Mouse (Mus musculus): ENCODE data around the gene Zfp704. TPM values are rescaled to one million over a fixed set of nuclear protein-coding genes. Genes with fewer than 3 reads are reported as not detected.
A peak's percentile ranks its signal among the peaks of the same experiment; 100 is the strongest.

Gene Zfp704
- total and polyA plus RNA-seq, 3 experiments = not detected

- H3K79me2 ChIP-seq (replicated peaks; ENCODE audit: control insufficient read depth, extremely low read depth, insufficient read depth, poor library complexity, severe bottlenecking) = no peaks in the 10 kb centered on the region
- no peak overlapping the region for H3K4me3 ChIP-seq (replicated peaks in 1 of 3; ENCODE audit: low read depth in 2 of 3, low read length in 2 of 3, poor library complexity in 1 of 3)
Measured at GRCm38 (mm10) chr3:9504371-9504770, 105.5 kb downstream of the Zfp704 start.

GRCm38 (mm10) chr3:9500725-9501124 lies 109.2 kb downstream of the Zfp704 start:
- Histone ChIP-seq H3K27ac (ENCODE audit: insufficient read depth, low read depth) (no peak overlapping the region), H3K4me3 (replicated peaks in 1 of 3; ENCODE audit: low read depth in 2 of 3, low read length in 2 of 3, poor library complexity in 1 of 3) (no peak overlapping the region), H3K4me2 (ENCODE audit: insufficient read depth, low read depth, poor library complexity, severe bottlenecking) (no peak overlapping the region), H3K4me1 (ENCODE audit: control insufficient read depth in 1 of 2, insufficient read depth in 2 of 2) (peaks cover 5 to 16% of the 10 kb centered on the region in 2 experiments), H3K9ac (ENCODE audit: insufficient read depth, low read depth) (no peak overlapping the region), H3K36me3 (replicated peaks in 1 of 2; ENCODE audit: control insufficient read depth in 1 of 2, insufficient read depth in 1 of 2, low read length in 1 of 2) (no peaks in the 10 kb centered on the region), H3K9me3 (replicated peaks; ENCODE audit: low read length) (no peaks in the 10 kb centered on the region), H3K27me3 (replicated peaks) (no peaks in the 10 kb centered on the region), H3K79me2 (replicated peaks; ENCODE audit: control insufficient read depth, extremely low read depth, insufficient read depth, poor library complexity, severe bottlenecking) (no peaks in the 10 kb centered on the region)
- in situ Hi-C loops (cut with MboI; ENCODE audit: low pct_ligation_motif_present, low pct_unique_long_range_greater_than_20kb, low sequenced_read_pairs) = no loop called here
- DNase-seq (ENCODE audit: extremely low read depth) = peak; percentile 86
- dilution Hi-C loops (cut with MboI; ENCODE audit: extremely low pct_ligation_motif_present, extremely low pct_unique_long_range_greater_than_20kb, low sequenced_read_pairs) = no loop called here
- 0 out of 2 replicates have a peak, but pooled peaks have one; percentile 40 for TF ChIP-seq E2F4 (IDR thresholded peaks at IDR 0.05; ENCODE audit: insufficient replicate concordance, low read depth, low read length)
- TF ChIP-seq POLR2A (IDR thresholded peaks at IDR 0.05; ENCODE audit: low read depth, low read length) = no peak
- no peak for TF ChIP-seq MYC (IDR thresholded peaks at IDR 0.05; ENCODE audit: low read depth, low read length)
- TF ChIP-seq EP300 (IDR thresholded peaks at IDR 0.05; ENCODE audit: low read length) = peak; percentile 56
- no peak for TF ChIP-seq MAFK (IDR thresholded peaks at IDR 0.05; ENCODE audit: insufficient replicate concordance, low read length)
- no peak for TF ChIP-seq ELF1 (IDR thresholded peaks at IDR 0.05; ENCODE audit: low read depth, low read length)
- TF ChIP-seq RCOR1 (conservative IDR thresholded peaks at IDR 0.05; ENCODE audit: low read depth, low read length) = no peak
- peak; percentile 94 for TF ChIP-seq JUN (IDR thresholded peaks at IDR 0.05; ENCODE audit: insufficient read depth, low read depth, low read length)
- no peak for TF ChIP-seq MEF2A (IDR thresholded peaks at IDR 0.05; ENCODE audit: borderline replicate concordance, low read depth, low read length)
- no peak for TF ChIP-seq GABPA (IDR thresholded peaks at IDR 0.05; ENCODE audit: insufficient replicate concordance, low read depth, low read length)
- TF ChIP-seq CTCF (conservative IDR thresholded peaks at IDR 0.05 in 1 of 2, IDR thresholded peaks at IDR 0.05 in 1 of 2; ENCODE audit: low read depth in 2 of 2, low read length in 2 of 2) = no peak
- TF ChIP-seq CHD2 (IDR thresholded peaks at IDR 0.05; ENCODE audit: low read length) = no peak
- no peak for TF ChIP-seq NELFE (IDR thresholded peaks at IDR 0.05; ENCODE audit: low read depth, low read length)
- TF ChIP-seq JUND (conservative IDR thresholded peaks at IDR 0.05; ENCODE audit: low read depth, low read length) = peak; percentile 84
- no peak for TF ChIP-seq MXI1 (IDR thresholded peaks at IDR 0.05; ENCODE audit: low read depth, low read length)
- no peak for TF ChIP-seq PAX5 (IDR thresholded peaks at IDR 0.05; ENCODE audit: low read length)
- no peak for TF ChIP-seq ZNF384 (IDR thresholded peaks at IDR 0.05; ENCODE audit: low read depth, low read length)
- peak; percentile 81 for TF ChIP-seq NRF1 (IDR thresholded peaks at IDR 0.05; ENCODE audit: low read depth, low read length)
- no peak for TF ChIP-seq CHD1 (IDR thresholded peaks at IDR 0.05; ENCODE audit: low read depth, low read length)
- no peak for TF ChIP-seq KAT2A (IDR thresholded peaks at IDR 0.05; ENCODE audit: insufficient replicate concordance, low read length)
- no peak for TF ChIP-seq USF2 (conservative IDR thresholded peaks at IDR 0.05; ENCODE audit: low read depth, low read length)
- peak; percentile 59 for TF ChIP-seq TCF12 (IDR thresholded peaks at IDR 0.05; ENCODE audit: low read depth, low read length)
- TF ChIP-seq POLR2AphosphoS2 (IDR thresholded peaks at IDR 0.05; ENCODE audit: low read depth, low read length) = no peak
- no peak for TF ChIP-seq RAD21 (IDR thresholded peaks at IDR 0.05; ENCODE audit: low read depth, low read length)
- no peak for TF ChIP-seq SMC3 (IDR thresholded peaks at IDR 0.05; ENCODE audit: low read depth, low read length)
- TF ChIP-seq BHLHE40 (IDR thresholded peaks at IDR 0.05; ENCODE audit: low read depth, low read length) = peak; percentile 54; the same call in 1 of the 2 replicates
- TF ChIP-seq IRF4 (IDR thresholded peaks at IDR 0.05; ENCODE audit: low read depth, low read length) = peak; percentile 31; the same call in 1 of the 2 replicates
- TF ChIP-seq TBP (conservative IDR thresholded peaks at IDR 0.05; ENCODE audit: low read depth, low read length) = no peak
- TF ChIP-seq HCFC1 (IDR thresholded peaks at IDR 0.05; ENCODE audit: low read depth, low read length) = 0 out of 2 replicates have a peak, but pooled peaks have one; percentile 6
- peak; percentile 59; the same call in 1 of the 2 replicates for TF ChIP-seq MAZ (IDR thresholded peaks at IDR 0.05; ENCODE audit: low read depth, low read length)
- TF ChIP-seq USF1 (IDR thresholded peaks at IDR 0.05; ENCODE audit: low read depth, low read length) = no peak
- no peak for TF ChIP-seq ZMIZ1 (IDR thresholded peaks at IDR 0.05; ENCODE audit: low read depth, low read length)
- no peak for TF ChIP-seq SIN3A (IDR thresholded peaks at IDR 0.05; ENCODE audit: low read length)
- TF ChIP-seq ZC3H11A (IDR thresholded peaks at IDR 0.05; ENCODE audit: low read depth, low read length) = no peak
- no peak for TF ChIP-seq MAX (IDR thresholded peaks at IDR 0.05; ENCODE audit: low read length)

More at GRCm38 (mm10) chr3:9504371-9504770, 105.5 kb downstream of the Zfp704 start:
- Histone ChIP-seq H3K9me3 (replicated peaks; ENCODE audit: low read length) (no peaks in the 10 kb centered on the region), H3K27ac (ENCODE audit: insufficient read depth, low read depth) (no peak overlapping the region), H3K4me2 (ENCODE audit: insufficient read depth, low read depth, poor library complexity, severe bottlenecking) (no peak overlapping the region), H3K36me3 (replicated peaks in 1 of 2; ENCODE audit: control insufficient read depth in 1 of 2, insufficient read depth in 1 of 2, low read length in 1 of 2) (no peaks in the 10 kb centered on the region), H3K9ac (ENCODE audit: insufficient read depth, low read depth) (no peak overlapping the region), H3K4me1 (ENCODE audit: control insufficient read depth in 1 of 2, insufficient read depth in 2 of 2) (peaks cover 5 to 15% of the 10 kb centered on the region in 2 experiments), H3K27me3 (replicated peaks) (no peaks in the 10 kb centered on the region)
- dilution Hi-C loops (cut with MboI; ENCODE audit: extremely low pct_ligation_motif_present, extremely low pct_unique_long_range_greater_than_20kb, low sequenced_read_pairs) (no loop called here), in situ Hi-C loops (cut with MboI; ENCODE audit: low pct_ligation_motif_present, low pct_unique_long_range_greater_than_20kb, low sequenced_read_pairs) (no loop called here)
- no peak for DNase-seq (ENCODE audit: extremely low read depth)
- TF ChIP-seq CHD2 (IDR thresholded peaks at IDR 0.05; ENCODE audit: low read length) = no peak

Data from CH12.LX (cell line).